Mouse (Mus musculus) kidney, embryonic 16.5 days (tissue): Measurements from ENCODE around the gene Phka2. TPM values are rescaled to one million over a fixed set of nuclear protein-coding genes. Genes with fewer than 3 reads are reported as not detected.

Experiments
- ATAC-seq: fragments of 200-750 bp; cut with Nextera tagmentation; 2 replicates; pipeline ENCODE4 v1.8.0; 2017; ENCODE audit warnings: moderate TSS enrichment; ENCODE audit not compliant: low FRiP score, low TSS enrichment
- H3K27ac ChIP-seq: fragments of 300-500 bp; sonication (generic); 2 replicates; pipeline ENCODE4 v1.5.1; 2014; ENCODE audit warnings: low read length
- H3K27me3 ChIP-seq: fragments of 300-500 bp; sonication (generic); 2 replicates; pipeline ENCODE4 v1.6.1; 2014; ENCODE audit warnings: low read length, control low read depth, mixed read lengths; ENCODE audit not compliant: insufficient read depth
- H3K36me3 ChIP-seq: fragments of 300-500 bp; sonication (generic); 2 replicates; pipeline ENCODE4 v1.6.1; 2014; ENCODE audit warnings: low read length, control low read depth, mixed read lengths; ENCODE audit not compliant: insufficient read depth
- H3K4me1 ChIP-seq: fragments of 300-500 bp; sonication (generic); 2 replicates; pipeline ENCODE4 v1.6.1; 2014; ENCODE audit warnings: low read length, control low read depth, mixed read lengths; ENCODE audit not compliant: insufficient read depth
- H3K4me2 ChIP-seq: fragments of 300-500 bp; sonication (generic); replicated peaks from 2 replicates; pipeline ENCODE4 v1.6.1; 2014; ENCODE audit warnings: low read depth, low read length
- H3K4me3 ChIP-seq: fragments of 300-500 bp; sonication (generic); 2 replicates; pipeline ENCODE4 v1.5.1; 2014; ENCODE audit warnings: mild to moderate bottlenecking, low read length
- H3K9ac ChIP-seq: fragments of 300-500 bp; sonication (generic); replicated peaks from 2 replicates; pipeline ENCODE4 v1.6.1; 2014; ENCODE audit warnings: low read length
- H3K9me3 ChIP-seq: fragments of 300-500 bp; sonication (generic); 2 replicates; pipeline ENCODE4 v1.6.1; 2016; ENCODE audit warnings: low read length, control low read depth
- WGBS: fragments of 180-500 bp; shearing (Covaris S2); extraction: QIAGEN DNeasy Blood & Tissue Kit; methylation state at CpG from one replicate; pipeline ENCODE4 v1.1.7; 2014; 5-methylcytosine and 5-hydroxymethylcytosine counted together
- polyA plus RNA-seq: library from polyadenylated mRNA; unstranded; fragments of >200 nt; fragmentation: Nextera tagmentation; extraction: Ambion mirVana; gene quantifications from 2 replicates; pipeline ENCODE4 v1.2.1, GENCODE M21; 2015

The Phka2 gene
- polyA plus RNA-seq, 1 experiment from 2014 or later: 15.8 TPM

- no peak for ATAC-seq
- Histone ChIP-seq H3K9me3 (no peaks in the 10 kb centered on the region), H3K9ac (no peak overlapping the region), H3K4me3 (no peak overlapping the region), H3K4me1 (no peaks in the 10 kb centered on the region), H3K27ac (no peak overlapping the region), H3K27me3 (peaks cover 9% of the 10 kb centered on the region; the same call in 1 of the 2 replicates), H3K4me2 (no peak overlapping the region), H3K36me3 (no peaks in the 10 kb centered on the region)
- WGBS: 47% methylated on average over 1 of the region's 1 CpGs
Observed at GRCm38 (mm10) chrX:160509046-160509445, 7.1 kb downstream of the Phka2 start.

GRCm38 (mm10) chrX:160510197-160510596, 8.2 kb downstream of the Phka2 start:
- WGBS: 70% methylated on average over 2 of the region's 2 CpGs
- Histone ChIP-seq H3K4me1 (no peaks in the 10 kb centered on the region), H3K4me3 (no peak overlapping the region), H3K27ac (no peak overlapping the region), H3K36me3 (no peaks in the 10 kb centered on the region), H3K27me3 (peaks cover 9% of the 10 kb centered on the region; the same call in 1 of the 2 replicates), H3K9ac (no peak overlapping the region), H3K9me3 (no peaks in the 10 kb centered on the region), H3K4me2 (no peak overlapping the region)
- ATAC-seq: no peak

DNA sequence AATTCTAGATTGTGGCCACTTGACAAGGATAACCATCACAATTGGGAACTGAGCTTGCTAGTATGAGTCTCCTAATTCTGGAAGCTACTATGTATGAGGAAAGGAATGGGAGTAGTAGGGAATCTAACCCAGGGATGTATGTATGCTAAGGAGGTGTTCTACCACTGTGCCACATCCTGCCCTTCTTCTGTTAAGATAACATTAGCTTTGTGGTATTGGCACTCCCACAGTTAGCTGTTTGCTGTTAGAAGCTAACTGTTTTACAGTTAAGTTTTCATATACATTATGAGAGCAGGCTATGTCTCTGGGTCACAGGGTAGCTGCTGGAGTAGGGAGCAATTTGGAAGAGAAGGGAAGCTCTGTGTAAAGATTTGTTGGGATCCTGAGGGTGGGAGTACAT, 14.1 kb downstream of the Phka2 start:
- ATAC-seq: no peak

GRCm38 (mm10) chrX:160542772-160543171, 40.8 kb downstream of the Phka2 start:
- Histone ChIP-seq H3K27me3 (peaks cover 3% of the 10 kb centered on the region; the same call in 1 of the 2 replicates), H3K9me3 (no peaks in the 10 kb centered on the region)
- ATAC-seq: no peak

More for the DNA sequence above, 14.1 kb downstream of the Phka2 start:
- no peak overlapping the region for H3K27ac ChIP-seq
- H3K9me3 ChIP-seq: no peaks in the 10 kb centered on the region
- H3K4me1 ChIP-seq: no peaks in the 10 kb centered on the region
- H3K27me3 ChIP-seq: peaks cover 9% of the 10 kb centered on the region; the same call in 1 of the 2 replicates
- no peak overlapping the region for H3K4me2 ChIP-seq
- no peak overlapping the region for H3K4me3 ChIP-seq
- no peak overlapping the region for H3K9ac ChIP-seq
- no peaks in the 10 kb centered on the region for H3K36me3 ChIP-seq

DNA sequence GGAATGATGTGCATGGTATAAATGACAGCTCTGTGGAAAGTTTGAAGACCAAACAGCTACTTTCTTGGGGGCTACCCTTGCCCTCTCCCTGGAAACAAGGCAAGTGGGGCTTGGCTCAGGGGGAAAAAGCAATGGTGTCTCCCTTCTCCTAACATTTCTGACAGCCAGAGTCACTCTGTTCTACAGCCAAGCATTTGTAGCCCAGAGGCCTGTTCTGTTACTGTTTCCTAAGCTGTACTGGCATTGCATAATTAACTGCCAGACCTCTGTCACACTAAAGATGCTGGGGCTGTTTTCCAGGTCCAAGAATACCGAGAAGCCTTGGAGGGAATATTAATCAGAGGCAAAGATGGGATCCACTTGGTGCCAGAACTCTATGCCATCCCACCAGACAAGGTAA, 46.9 kb downstream of the Phka2 start:
- no peak for ATAC-seq
- Histone ChIP-seq H3K4me3 (no peak overlapping the region), H3K27ac (no peak overlapping the region), H3K36me3 (no peaks in the 10 kb centered on the region; the same call in 1 of the 2 replicates), H3K9ac (no peak overlapping the region), H3K9me3 (no peaks in the 10 kb centered on the region), H3K4me1 (no peaks in the 10 kb centered on the region), H3K4me2 (no peak overlapping the region), H3K27me3 (peaks cover 7% of the 10 kb centered on the region; the same call in 1 of the 2 replicates)
- 65% methylated on average over 1 of the region's 1 CpGs for WGBS

More at GRCm38 (mm10) chrX:160542772-160543171, 40.8 kb downstream of the Phka2 start:
- Histone ChIP-seq H3K36me3 (peaks cover 3% of the 10 kb centered on the region; the same call in 1 of the 2 replicates), H3K9ac (no peak overlapping the region), H3K4me3 (no peak overlapping the region), H3K4me2 (no peak overlapping the region), H3K27ac (no peak overlapping the region), H3K4me1 (no peaks in the 10 kb centered on the region)
- 52% methylated on average over 2 of the region's 2 CpGs for WGBS

DNA sequence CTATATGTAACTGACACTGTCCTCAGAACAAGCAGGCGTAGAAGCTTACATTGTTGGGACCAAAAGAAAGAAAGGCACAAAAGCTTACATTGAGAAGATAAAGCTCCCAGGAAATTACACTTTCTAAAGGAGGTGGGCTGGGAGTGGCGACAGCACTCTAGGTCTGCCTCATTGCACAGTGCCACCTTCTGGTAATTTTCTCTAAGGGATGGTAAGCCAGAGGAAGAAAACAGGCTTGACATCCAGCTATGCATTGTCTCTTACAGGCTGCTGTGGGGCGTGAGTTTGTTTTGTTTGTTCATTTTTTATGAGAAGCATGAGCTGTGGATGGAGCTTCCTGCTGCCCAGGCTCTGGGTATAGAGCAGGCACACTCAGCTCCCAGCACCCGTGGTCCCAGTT, 50.1 kb downstream of the Phka2 start:
- H3K27me3 ChIP-seq: peaks cover 20% of the 10 kb centered on the region; the same call in 1 of the 2 replicates
- WGBS: 64% methylated on average over 4 of the region's 4 CpGs
- H3K4me2 ChIP-seq: no peak overlapping the region
- H3K9ac ChIP-seq: no peak overlapping the region
- no peak overlapping the region for H3K27ac ChIP-seq
- H3K4me1 ChIP-seq: no peaks in the 10 kb centered on the region
- H3K4me3 ChIP-seq: no peak overlapping the region
- no peak for ATAC-seq
- H3K9me3 ChIP-seq: no peaks in the 10 kb centered on the region
- no peaks in the 10 kb centered on the region for H3K36me3 ChIP-seq

- Histone ChIP-seq H3K4me1 (no peaks in the 10 kb centered on the region), H3K4me3 (no peak overlapping the region), H3K27ac (no peak overlapping the region), H3K4me2 (no peak overlapping the region), H3K36me3 (no peaks in the 10 kb centered on the region), H3K9ac (no peak overlapping the region), H3K9me3 (no peaks in the 10 kb centered on the region), H3K27me3 (peaks cover 3% of the 10 kb centered on the region; the same call in 1 of the 2 replicates)
- ATAC-seq: no peak; the same call in 1 of the 2 replicates
- WGBS: 77% methylated on average over 5 of the region's 5 CpGs
Observed at GRCm38 (mm10) chrX:160583589-160583988, 81.6 kb downstream of the Phka2 start.

DNA sequence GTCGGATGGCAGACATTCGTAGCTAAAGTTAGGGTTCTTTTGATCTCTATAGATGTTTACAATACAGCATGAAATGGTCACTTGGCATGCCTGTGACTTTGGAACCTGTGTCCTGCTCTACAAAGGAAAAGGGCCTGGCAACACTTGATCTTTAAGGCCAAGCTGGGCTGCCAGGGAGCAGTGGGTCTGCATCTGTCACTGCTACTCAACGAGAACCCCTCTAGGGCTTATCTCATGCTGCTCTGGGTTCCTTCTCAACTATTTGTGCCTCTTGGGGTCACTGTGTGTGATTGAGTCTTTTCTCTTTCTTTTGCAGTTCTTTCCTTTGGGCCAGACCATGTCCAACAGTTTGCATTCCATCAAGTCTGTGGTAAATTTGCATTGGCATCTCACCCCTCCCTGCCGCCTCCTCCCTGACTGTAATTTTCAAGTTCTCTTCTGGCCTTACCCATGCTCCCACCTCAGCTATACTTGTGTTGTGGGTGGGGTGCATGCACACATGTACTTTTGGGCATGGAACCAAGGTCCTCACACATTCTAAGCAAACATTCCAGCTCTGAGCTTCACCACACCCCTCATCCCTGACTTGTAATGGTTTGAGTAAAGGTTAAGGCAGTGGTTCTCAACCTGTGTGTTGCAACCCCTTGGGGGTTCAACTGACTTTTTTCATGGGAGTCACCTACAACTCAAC, 82.3 kb downstream of the Phka2 start:
- no peak for ATAC-seq
- Histone ChIP-seq H3K4me1 (no peaks in the 10 kb centered on the region), H3K27me3 (peaks cover 3% of the 10 kb centered on the region; the same call in 1 of the 2 replicates), H3K4me2 (no peak overlapping the region), H3K4me3 (no peak overlapping the region), H3K36me3 (no peaks in the 10 kb centered on the region), H3K9me3 (no peaks in the 10 kb centered on the region), H3K27ac (no peak overlapping the region), H3K9ac (no peak overlapping the region)
- WGBS: 93% methylated on average over 4 of the region's 4 CpGs

DNA sequence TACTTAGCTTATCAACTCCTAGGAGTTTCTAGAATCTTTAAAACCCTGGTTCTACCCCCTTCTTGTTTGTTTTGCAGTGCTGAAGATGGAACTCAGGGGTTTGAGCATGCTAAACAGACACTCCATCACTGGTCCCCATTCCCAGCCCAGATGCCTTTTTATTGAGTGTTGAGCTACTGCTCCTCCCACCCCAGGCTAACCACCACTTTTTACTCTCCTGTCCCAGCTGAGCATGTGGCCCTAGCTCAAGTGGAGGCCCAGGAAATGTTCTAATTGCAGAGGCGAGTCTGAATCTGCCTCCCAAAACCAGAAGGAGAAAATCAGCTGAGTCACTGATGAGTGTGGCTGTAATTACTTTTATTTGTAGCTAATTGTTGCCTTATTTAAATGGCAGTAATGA, 83.1 kb downstream of the Phka2 start:
- Histone ChIP-seq H3K36me3 (no peaks in the 10 kb centered on the region), H3K9me3 (no peaks in the 10 kb centered on the region), H3K27me3 (peaks cover 3% of the 10 kb centered on the region; the same call in 1 of the 2 replicates), H3K9ac (no peak overlapping the region), H3K4me1 (no peaks in the 10 kb centered on the region), H3K4me3 (no peak overlapping the region), H3K4me2 (no peak overlapping the region), H3K27ac (no peak overlapping the region)
- ATAC-seq: no peak
- WGBS: 70% methylated on average over 1 of the region's 1 CpGs

GRCm38 (mm10) chrX:160588523-160588922, 86.6 kb downstream of the Phka2 start:
- no peak for ATAC-seq
- peaks cover 8% of the 10 kb centered on the region; the same call in 1 of the 2 replicates for H3K27me3 ChIP-seq
- H3K4me3 ChIP-seq: no peak overlapping the region
- no peaks in the 10 kb centered on the region for H3K36me3 ChIP-seq
- 86% methylated on average over 4 of the region's 4 CpGs for WGBS
- H3K4me1 ChIP-seq: no peaks in the 10 kb centered on the region
- no peak overlapping the region for H3K4me2 ChIP-seq
- no peak overlapping the region for H3K9ac ChIP-seq
- H3K27ac ChIP-seq: no peak overlapping the region
- no peaks in the 10 kb centered on the region for H3K9me3 ChIP-seq
